Mouse (Mus musculus) right cerebral cortex, postnatal 4 days (tissue): ENCODE data around the gene Agbl4.
A peak's percentile ranks its signal among the peaks of the same experiment; 100 is the strongest.

Source experiments
- DNase-seq: peaks from one replicate; pipeline ENCODE4 v3.0.0-alpha.2; 2022

Gene Agbl4

GRCm38 (mm10) chr4:111451283-111451918, 1053.9 kb downstream of the Agbl4 start:
- DNase-seq, result no peak

GRCm38 (mm10) chr4:111452192-111452591, 1054.7 kb downstream of the Agbl4 start:
- DNase-seq, result no peak

GRCm38 (mm10) chr4:111453275-111453674, 1055.8 kb downstream of the Agbl4 start:
- DNase-seq, result no peak

- no peak for DNase-seq
Measured at GRCm38 (mm10) chr4:111455621-111456020, 1058.2 kb downstream of the Agbl4 start.

- DNase-seq, result no peak
Measured at GRCm38 (mm10) chr4:111457568-111457967, 1060.1 kb downstream of the Agbl4 start.

GRCm38 (mm10) chr4:111467293-111467773, 1069.9 kb downstream of the Agbl4 start:
- DNase-seq, result no peak

- no peak for DNase-seq
Measured at GRCm38 (mm10) chr4:111467796-111468195, 1070.3 kb downstream of the Agbl4 start.

GRCm38 (mm10) chr4:111469847-111470246, 1072.4 kb downstream of the Agbl4 start:
- no peak for DNase-seq

- no peak for DNase-seq
Measured at GRCm38 (mm10) chr4:111471726-111472125, 1074.3 kb downstream of the Agbl4 start.

- no peak for DNase-seq
Measured at GRCm38 (mm10) chr4:111472511-111472910, 1075.0 kb downstream of the Agbl4 start.

- DNase-seq, result no peak
Measured at GRCm38 (mm10) chr4:111473014-111473413, 1075.6 kb downstream of the Agbl4 start.

GRCm38 (mm10) chr4:111475374-111475971, 1078.0 kb downstream of the Agbl4 start:
- no peak for DNase-seq

- no peak for DNase-seq
Measured at GRCm38 (mm10) chr4:111477507-111477906, 1080.0 kb downstream of the Agbl4 start.

GRCm38 (mm10) chr4:111483499-111483898, 1086.0 kb downstream of the Agbl4 start:
- no peak for DNase-seq

GRCm38 (mm10) chr4:111485189-111485588, 1087.7 kb downstream of the Agbl4 start:
- no peak for DNase-seq

GRCm38 (mm10) chr4:111486187-111486586, 1088.7 kb downstream of the Agbl4 start:
- DNase-seq, result no peak

- no peak for DNase-seq
Measured at GRCm38 (mm10) chr4:111487233-111487843, 1089.9 kb downstream of the Agbl4 start.

- no peak for DNase-seq
Measured at GRCm38 (mm10) chr4:111493750-111494404, 1096.4 kb downstream of the Agbl4 start.

GRCm38 (mm10) chr4:111495949-111496348, 1098.5 kb downstream of the Agbl4 start:
- peak; percentile 79 for DNase-seq

- DNase-seq, result peak; percentile 15
Measured at GRCm38 (mm10) chr4:111498751-111499150, 1101.3 kb downstream of the Agbl4 start.

GRCm38 (mm10) chr4:111501441-111501840, 1104.0 kb downstream of the Agbl4 start:
- DNase-seq, result no peak

GRCm38 (mm10) chr4:111502965-111503727, 1105.7 kb downstream of the Agbl4 start:
- no peak for DNase-seq

GRCm38 (mm10) chr4:111504952-111505351, 1107.5 kb downstream of the Agbl4 start:
- no peak for DNase-seq
